Mouse (Mus musculus): ENCODE measurements around the gene Akr1b10.

GRCm38 (mm10) chr6:34354354-34355348 is 29.4 kb upstream of the Akr1b10 start:
- no peak for TF ChIP-seq CTCF (IDR thresholded peaks at IDR 0.05; ENCODE audit: control insufficient read depth, insufficient read depth, insufficient replicate concordance, low read depth, low read length)
- no peak for TF ChIP-seq POLR2A (IDR thresholded peaks at IDR 0.05; ENCODE audit: control insufficient read depth, low read depth, low read length)

Data from testis, adult 2 months (tissue).